Mouse (Mus musculus): ENCODE measurements at regions not wholly inside any gene's neighbourhood (a gene's known extent, or its start where the extent isn't known, plus 50 kb on each side); places are given as distances from the start of the nearest gene placed in this dataset.

DNA sequence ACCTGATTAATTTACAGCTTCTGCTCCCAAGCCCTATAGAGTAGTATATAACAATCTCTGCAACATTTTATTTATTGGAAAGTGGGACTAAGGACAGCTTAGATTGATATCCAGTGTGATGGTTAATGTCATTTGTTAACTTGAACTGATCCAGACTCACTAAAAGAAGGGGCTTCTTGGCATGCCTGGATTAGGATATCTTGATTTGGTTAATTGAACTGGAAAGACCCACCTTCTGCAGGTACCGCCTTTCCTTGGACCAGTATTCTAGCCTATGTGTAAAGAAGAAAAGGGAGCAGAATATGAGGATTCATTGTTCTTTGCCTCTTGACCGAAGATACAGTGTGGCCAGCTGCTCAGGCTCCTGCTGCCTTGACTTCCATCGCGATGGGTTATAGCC, 288.5 kb downstream of the Pla2g4a start:
- Histone ChIP-seq H3K27me3 (no peaks in the 10 kb centered on the region), H3K9me3 (replicated peaks) (no peaks in the 10 kb centered on the region), H3K4me2 (replicated peaks) (no peak overlapping the region), H3K4me1 (no peaks in the 10 kb centered on the region), H3K27ac (replicated peaks) (no peak overlapping the region), H3K36me3 (no peaks in the 10 kb centered on the region), H3K9ac (no peak overlapping the region), H3K4me3 (replicated peaks) (no peak overlapping the region)
- 81% methylated on average over 4 of the region's 4 CpGs for WGBS
- no peak for ATAC-seq (ENCODE audit: insufficient number of reproducible peaks, low FRiP score, low TSS enrichment, low read depth)

DNA sequence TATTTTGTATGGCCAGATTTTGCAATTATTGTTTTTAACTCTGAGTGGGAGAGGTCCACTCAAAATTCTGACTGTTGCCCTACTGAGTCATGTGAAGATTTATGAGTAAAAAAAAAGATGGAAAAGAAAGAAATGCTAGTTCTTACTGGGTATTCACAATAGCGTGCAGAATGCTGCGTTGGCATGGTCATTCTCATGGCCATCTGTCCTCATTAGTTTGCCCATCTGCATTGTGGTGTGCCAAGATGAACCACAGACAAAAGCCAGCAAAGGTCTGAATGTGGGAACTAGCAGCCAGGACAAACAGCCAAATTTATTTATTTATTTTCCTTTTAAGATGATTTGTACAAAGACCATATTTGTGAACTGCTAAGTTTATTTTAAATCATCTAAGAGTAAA, 289.0 kb downstream of the Pla2g4a start:
- WGBS = 82% methylated on average over 2 of the region's 2 CpGs
- Histone ChIP-seq H3K36me3 (no peaks in the 10 kb centered on the region), H3K27me3 (no peaks in the 10 kb centered on the region), H3K9ac (no peak overlapping the region), H3K4me2 (replicated peaks) (no peak overlapping the region), H3K4me3 (replicated peaks) (no peak overlapping the region), H3K9me3 (replicated peaks) (no peaks in the 10 kb centered on the region), H3K27ac (replicated peaks) (no peak overlapping the region), H3K4me1 (no peaks in the 10 kb centered on the region)
- no peak for ATAC-seq (ENCODE audit: insufficient number of reproducible peaks, low FRiP score, low TSS enrichment, low read depth)

DNA sequence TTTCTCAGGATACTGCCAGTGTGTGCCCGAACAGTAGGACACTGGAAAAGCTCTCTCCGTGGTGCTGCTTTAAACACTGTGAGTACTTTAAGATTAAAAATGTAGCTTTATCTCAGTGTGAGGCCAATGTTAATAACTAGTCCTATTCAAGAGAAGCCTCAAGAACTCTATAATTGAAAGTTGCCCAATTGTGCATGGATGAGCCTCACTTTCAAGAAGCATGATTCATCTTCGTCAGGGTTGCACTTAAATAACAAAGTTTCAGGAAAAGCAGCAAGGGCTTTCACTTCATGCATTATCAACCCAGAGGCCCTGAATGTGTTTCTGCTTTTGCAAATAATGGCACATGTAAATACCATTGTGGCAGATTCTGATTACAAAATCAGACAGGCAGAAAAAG, 290.0 kb downstream of the Pla2g4a start:
- H3K9me3 ChIP-seq (replicated peaks) = no peaks in the 10 kb centered on the region
- no peak overlapping the region for H3K4me3 ChIP-seq (replicated peaks)
- H3K36me3 ChIP-seq = no peaks in the 10 kb centered on the region
- H3K4me2 ChIP-seq (replicated peaks) = no peak overlapping the region
- no peaks in the 10 kb centered on the region for H3K4me1 ChIP-seq
- 61% methylated on average over 3 of the region's 3 CpGs for WGBS
- H3K27me3 ChIP-seq = no peaks in the 10 kb centered on the region
- H3K27ac ChIP-seq (replicated peaks) = no peak overlapping the region
- H3K9ac ChIP-seq = no peak overlapping the region
- ATAC-seq (ENCODE audit: insufficient number of reproducible peaks, low FRiP score, low TSS enrichment, low read depth) = no peak

All from embryonic facial prominence, embryonic 15.5 days (tissue).